Mouse (Mus musculus): ENCODE measurements around the gene Myef2. TPM values are rescaled to one million over a fixed set of nuclear protein-coding genes. Genes with fewer than 3 reads are reported as not detected.

The Myef2 gene
- polyA plus RNA-seq, 1 experiment, result 3.9 TPM

GRCm38 (mm10) chr2:125135903-125136811 lies 12.7 kb upstream of the Myef2 start, which contains the start of gene Ctxn2:
Gene Ctxn2 (plus strand): TSS chr2:125136692.
- no peak within 1 kb of the TSS for H3K27ac ChIP-seq (ENCODE audit: insufficient read depth, low read length)
- peak; percentile 9 to 20 for DNase-seq (ENCODE audit: low read depth in 1 of 2, low spot score in 2 of 2)
- no peaks in the 10 kb centered on the region for H3K36me3 ChIP-seq (ENCODE audit: control insufficient read depth, insufficient read depth, low read length)
- TF ChIP-seq CTCF (IDR thresholded peaks at IDR 0.05; ENCODE audit: extremely low read depth, insufficient read depth, insufficient read length, insufficient replicate concordance) (no peak), POLR2A (IDR thresholded peaks at IDR 0.05; ENCODE audit: low read depth, low read length) (no peak)
- H3K4me3 ChIP-seq (ENCODE audit: extremely low read depth, insufficient read depth, insufficient read length), result no peak within 1 kb of the TSS
- 4% methylated on average over 39 of the region's 39 CpGs for WGBS
- peaks cover 2% of the 10 kb centered on the region; the same call in 1 of the 2 replicates for H3K27me3 ChIP-seq (ENCODE audit: control insufficient read depth, insufficient read depth, low read length)
- no peaks in the 10 kb centered on the region for H3K4me1 ChIP-seq (ENCODE audit: control insufficient read depth, insufficient read depth, insufficient read length)

GRCm38 (mm10) chr2:125134113-125134512 lies 10.7 kb upstream of the Myef2 start:
- Histone ChIP-seq H3K4me3 (ENCODE audit: extremely low read depth, insufficient read depth, insufficient read length) (no peak overlapping the region), H3K36me3 (ENCODE audit: control insufficient read depth, insufficient read depth, low read length) (no peaks in the 10 kb centered on the region), H3K27ac (ENCODE audit: insufficient read depth, low read length) (no peak overlapping the region), H3K27me3 (ENCODE audit: control insufficient read depth, insufficient read depth, low read length) (peaks cover 2% of the 10 kb centered on the region; the same call in 1 of the 2 replicates), H3K4me1 (ENCODE audit: control insufficient read depth, insufficient read depth, insufficient read length) (no peaks in the 10 kb centered on the region)
- no peak for DNase-seq (ENCODE audit: low read depth in 1 of 2, low spot score in 2 of 2)
- WGBS, result 50% methylated on average over 4 of the region's 4 CpGs
- no peak for TF ChIP-seq CTCF (IDR thresholded peaks at IDR 0.05; ENCODE audit: extremely low read depth, insufficient read depth, insufficient read length, insufficient replicate concordance)
- TF ChIP-seq POLR2A (IDR thresholded peaks at IDR 0.05; ENCODE audit: low read depth, low read length), result no peak

- DNase-seq (ENCODE audit: low read depth in 1 of 2, low spot score in 2 of 2), result no peak
- no peaks in the 10 kb centered on the region for H3K36me3 ChIP-seq (ENCODE audit: control insufficient read depth, insufficient read depth, low read length)
- H3K4me1 ChIP-seq (ENCODE audit: control insufficient read depth, insufficient read depth, insufficient read length), result no peaks in the 10 kb centered on the region; the same call in 1 of the 2 replicates
- TF ChIP-seq POLR2A (IDR thresholded peaks at IDR 0.05; ENCODE audit: low read depth, low read length) (no peak), CTCF (IDR thresholded peaks at IDR 0.05; ENCODE audit: extremely low read depth, insufficient read depth, insufficient read length, insufficient replicate concordance) (no peak)
- no peak overlapping the region for H3K27ac ChIP-seq (ENCODE audit: insufficient read depth, low read length)
- no peaks in the 10 kb centered on the region for H3K27me3 ChIP-seq (ENCODE audit: control insufficient read depth, insufficient read depth, low read length)
- 73% methylated on average over 3 of the region's 3 CpGs for WGBS
- no peak overlapping the region for H3K4me3 ChIP-seq (ENCODE audit: extremely low read depth, insufficient read depth, insufficient read length)
These were observed 3.3 kb upstream of the Myef2 start for GRCm38 (mm10) chr2:125126792-125127191.

GRCm38 (mm10) chr2:125125824-125126223 lies 2.4 kb upstream of the Myef2 start:
- Histone ChIP-seq H3K27ac (ENCODE audit: insufficient read depth, low read length) (no peak overlapping the region), H3K36me3 (ENCODE audit: control insufficient read depth, insufficient read depth, low read length) (no peaks in the 10 kb centered on the region), H3K4me1 (ENCODE audit: control insufficient read depth, insufficient read depth, insufficient read length) (no peaks in the 10 kb centered on the region; the same call in 1 of the 2 replicates), H3K27me3 (ENCODE audit: control insufficient read depth, insufficient read depth, low read length) (no peaks in the 10 kb centered on the region), H3K4me3 (ENCODE audit: extremely low read depth, insufficient read depth, insufficient read length) (no peak overlapping the region)
- WGBS, result 42% methylated on average over 4 of the region's 4 CpGs
- TF ChIP-seq POLR2A (IDR thresholded peaks at IDR 0.05; ENCODE audit: low read depth, low read length) (no peak), CTCF (IDR thresholded peaks at IDR 0.05; ENCODE audit: extremely low read depth, insufficient read depth, insufficient read length, insufficient replicate concordance) (no peak)
- no peak for DNase-seq (ENCODE audit: low read depth in 1 of 2, low spot score in 2 of 2)

- H3K27ac ChIP-seq (ENCODE audit: insufficient read depth, low read length), result peak overlapping the region; percentile 38; the same call in 1 of the 2 replicates
- H3K36me3 ChIP-seq (ENCODE audit: control insufficient read depth, insufficient read depth, low read length), result no peaks in the 10 kb centered on the region
- 2% methylated on average over 56 of the region's 59 CpGs for WGBS
- H3K4me3 ChIP-seq (ENCODE audit: extremely low read depth, insufficient read depth, insufficient read length), result peak overlapping the region; percentile 70
- no peaks in the 10 kb centered on the region for H3K27me3 ChIP-seq (ENCODE audit: control insufficient read depth, insufficient read depth, low read length)
- no peaks in the 10 kb centered on the region; the same call in 1 of the 2 replicates for H3K4me1 ChIP-seq (ENCODE audit: control insufficient read depth, insufficient read depth, insufficient read length)
- TF ChIP-seq CTCF (IDR thresholded peaks at IDR 0.05; ENCODE audit: extremely low read depth, insufficient read depth, insufficient read length, insufficient replicate concordance), result no peak
- no peak for TF ChIP-seq POLR2A (IDR thresholded peaks at IDR 0.05; ENCODE audit: low read depth, low read length)
- DNase-seq (ENCODE audit: low read depth in 1 of 2, low spot score in 2 of 2), result peak; percentile 7 to 27
These were observed 611 bp downstream of the Myef2 start for GRCm38 (mm10) chr2:125122624-125123476.

GRCm38 (mm10) chr2:125122288-125122623 lies 1.2 kb downstream of the Myef2 start:
- no peaks in the 10 kb centered on the region for H3K36me3 ChIP-seq (ENCODE audit: control insufficient read depth, insufficient read depth, low read length)
- 33% methylated on average over 4 of the region's 4 CpGs for WGBS
- no peak overlapping the region for H3K4me3 ChIP-seq (ENCODE audit: extremely low read depth, insufficient read depth, insufficient read length)
- H3K27me3 ChIP-seq (ENCODE audit: control insufficient read depth, insufficient read depth, low read length), result no peaks in the 10 kb centered on the region
- no peak for DNase-seq (ENCODE audit: low read depth in 1 of 2, low spot score in 2 of 2)
- H3K4me1 ChIP-seq (ENCODE audit: control insufficient read depth, insufficient read depth, insufficient read length), result no peaks in the 10 kb centered on the region; the same call in 1 of the 2 replicates
- no peak for TF ChIP-seq CTCF (IDR thresholded peaks at IDR 0.05; ENCODE audit: extremely low read depth, insufficient read depth, insufficient read length, insufficient replicate concordance)
- TF ChIP-seq POLR2A (IDR thresholded peaks at IDR 0.05; ENCODE audit: low read depth, low read length), result no peak
- H3K27ac ChIP-seq (ENCODE audit: insufficient read depth, low read length), result no peak overlapping the region
